Mouse (Mus musculus) mesoderm, embryonic 11.5 days (tissue): Measurements from ENCODE around the gene Hnf4a.

Experiments used
- DNase-seq: peaks from one replicate; pipeline ENCODE4 v3.0.0-alpha.2; 2012; ENCODE audit warnings: low read depth, low spot score

Hnf4a gene

GRCm38 (mm10) chr2:163548822-163549221 is 42.2 kb downstream of the Hnf4a start:
- DNase-seq: no peak

- DNase-seq: peak; percentile 10
Observed at GRCm38 (mm10) chr2:163549786-163550185, 43.2 kb downstream of the Hnf4a start.

DNA sequence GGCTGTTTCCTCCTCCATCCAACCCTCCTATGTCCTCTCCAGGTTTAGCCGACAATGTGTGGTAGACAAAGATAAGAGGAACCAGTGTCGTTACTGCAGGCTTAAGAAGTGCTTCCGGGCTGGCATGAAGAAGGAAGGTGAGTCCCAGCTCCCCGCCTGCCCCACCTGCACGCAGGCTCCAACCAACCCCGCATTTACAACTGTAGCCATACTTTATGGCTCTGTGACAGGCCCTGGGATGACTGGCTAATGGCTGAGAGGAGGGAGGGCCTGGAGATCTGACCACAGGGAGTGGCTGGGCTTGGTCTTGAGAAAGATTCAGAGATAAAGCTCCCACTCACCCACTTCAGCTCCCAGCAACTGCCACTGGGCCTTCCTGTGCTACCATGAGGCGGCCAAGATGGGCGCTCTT is 45.9 kb downstream of the Hnf4a start:
- no peak for DNase-seq

GRCm38 (mm10) chr2:163554425-163554982 is 47.9 kb downstream of the Hnf4a start:
- DNase-seq: no peak

DNA sequence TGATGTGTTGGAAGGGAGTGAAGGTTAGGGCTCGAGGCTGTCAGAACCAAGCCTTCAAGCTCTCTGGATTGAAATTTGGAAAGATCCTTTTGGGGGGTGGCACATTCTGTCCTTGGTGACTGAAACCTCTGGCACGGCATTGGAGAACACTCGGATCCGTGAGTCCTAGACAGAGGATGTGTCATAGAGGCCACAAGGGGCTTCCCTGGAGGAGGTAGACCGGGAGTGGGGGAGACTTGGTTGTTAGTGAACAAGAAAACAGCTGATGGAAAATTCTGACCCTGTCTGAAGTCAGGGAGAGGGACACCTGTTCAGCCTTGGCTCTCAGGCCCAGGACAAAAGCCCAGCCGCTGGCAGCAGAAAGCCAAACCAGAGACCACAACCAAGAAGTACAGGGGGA is 48.4 kb downstream of the Hnf4a start:
- DNase-seq: no peak

DNA sequence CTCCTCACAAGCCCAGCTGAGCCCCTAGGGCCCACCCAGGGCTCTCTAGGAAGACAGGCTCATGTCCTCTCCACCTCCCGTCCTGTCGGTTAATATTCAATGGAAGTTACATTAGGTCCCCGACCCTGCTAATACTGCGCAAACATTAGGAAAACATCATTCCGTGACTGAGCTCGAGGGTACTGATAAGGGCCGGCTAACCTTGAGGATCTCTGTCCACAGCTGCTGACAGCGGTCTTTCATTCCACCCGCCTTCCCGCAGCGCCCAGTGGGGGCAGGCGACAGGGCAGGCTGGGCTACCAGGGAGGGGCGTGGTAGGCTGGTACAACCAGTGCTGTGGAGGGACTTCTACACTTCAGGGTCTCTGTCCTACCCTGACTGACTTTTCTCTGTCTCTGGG is 48.8 kb downstream of the Hnf4a start:
- no peak for DNase-seq

GRCm38 (mm10) chr2:163558548-163558947 is 51.9 kb downstream of the Hnf4a start:
- no peak for DNase-seq

GRCm38 (mm10) chr2:163559236-163559635 is 52.6 kb downstream of the Hnf4a start:
- DNase-seq: no peak

DNA sequence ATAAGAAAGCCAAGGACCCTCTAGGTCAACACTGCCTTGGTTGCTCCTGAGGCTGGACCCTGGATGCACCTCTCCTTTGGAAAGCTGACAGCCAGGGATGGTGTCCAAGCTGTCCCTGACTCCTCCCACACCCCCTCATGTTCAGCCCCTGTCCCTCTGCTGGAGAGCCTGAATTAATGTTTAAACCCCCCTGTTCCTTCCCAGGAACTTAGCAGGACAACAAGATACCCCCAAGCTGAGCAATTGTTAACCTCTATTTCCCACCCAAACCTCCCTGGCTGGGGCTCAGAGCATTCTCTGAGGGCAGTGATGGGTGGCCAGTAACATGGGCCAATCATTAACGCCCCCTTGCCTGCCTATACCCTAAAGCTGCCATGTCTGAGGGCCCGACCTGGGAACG is 53.6 kb downstream of the Hnf4a start:
- DNase-seq: no peak

- no peak for DNase-seq
Observed at GRCm38 (mm10) chr2:163561258-163561948, 54.8 kb downstream of the Hnf4a start.

GRCm38 (mm10) chr2:163564646-163565045 is 58.0 kb downstream of the Hnf4a start:
- DNase-seq: peak; percentile 63

- DNase-seq: no peak
Observed at GRCm38 (mm10) chr2:163574321-163574720, 67.7 kb downstream of the Hnf4a start.

- no peak for DNase-seq
Observed at GRCm38 (mm10) chr2:163575248-163575647, 68.6 kb downstream of the Hnf4a start.

DNA sequence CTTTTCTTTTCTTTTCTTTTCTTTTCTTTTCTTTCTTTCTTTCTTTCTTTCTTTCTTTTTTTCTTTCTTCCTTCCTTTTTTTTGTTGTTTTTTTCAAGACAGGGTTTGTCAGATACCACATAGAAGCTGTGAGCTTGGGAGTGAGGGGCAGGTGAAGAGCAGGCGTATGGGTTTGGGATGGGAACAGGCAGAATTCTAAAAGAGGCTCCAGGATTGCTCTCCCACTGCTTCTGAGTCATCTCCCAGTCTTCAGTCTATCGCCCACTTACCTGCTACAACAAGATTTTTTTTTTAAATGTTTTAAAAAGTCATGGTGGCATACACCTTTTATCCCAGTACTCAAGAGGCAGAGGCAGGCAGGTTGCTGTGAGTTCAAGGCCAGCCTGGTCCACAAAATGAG is 71.4 kb downstream of the Hnf4a start:
- no peak for DNase-seq

DNA sequence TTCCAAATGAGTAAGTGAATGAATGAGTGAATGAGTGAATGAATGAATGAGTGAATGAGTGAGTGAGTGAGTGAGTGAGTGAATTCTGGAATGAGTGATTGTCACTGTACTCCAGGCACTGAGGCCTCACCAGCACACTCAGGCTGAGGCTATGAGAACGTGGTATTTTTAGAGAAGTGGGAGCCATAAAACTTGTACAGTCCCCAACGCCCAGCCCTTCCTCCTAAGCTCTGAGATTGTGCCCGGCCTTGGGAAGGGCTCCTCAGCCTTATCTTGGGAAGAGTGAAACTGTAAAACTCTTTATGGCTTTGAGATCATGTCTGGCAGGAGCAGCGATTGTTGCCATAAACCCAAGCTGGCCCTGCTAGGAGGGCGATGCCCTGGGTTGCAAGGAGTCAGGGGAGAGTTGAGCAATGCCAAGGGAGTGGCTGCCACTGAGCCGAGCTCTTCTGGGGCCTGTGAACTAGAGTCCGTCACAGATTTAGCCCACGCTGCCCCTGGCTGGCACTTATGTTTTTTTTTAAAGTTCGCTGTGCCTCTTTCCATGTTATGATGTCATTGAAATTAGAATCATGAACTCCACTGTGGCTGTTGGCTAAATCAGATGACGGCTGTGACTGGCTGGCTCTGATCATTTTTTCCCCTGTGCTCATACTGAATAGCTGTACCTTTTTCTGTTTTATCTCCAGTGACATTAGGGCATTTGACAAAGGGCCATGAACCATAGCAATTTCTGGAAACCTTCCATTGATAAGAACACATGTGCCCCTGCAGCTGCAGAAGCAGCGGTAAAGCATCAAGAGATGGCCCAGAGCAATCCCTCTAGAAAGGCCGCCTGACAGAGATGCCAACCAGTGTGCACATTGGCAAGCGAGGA is 73.7 kb downstream of the Hnf4a start:
- no peak for DNase-seq

DNA sequence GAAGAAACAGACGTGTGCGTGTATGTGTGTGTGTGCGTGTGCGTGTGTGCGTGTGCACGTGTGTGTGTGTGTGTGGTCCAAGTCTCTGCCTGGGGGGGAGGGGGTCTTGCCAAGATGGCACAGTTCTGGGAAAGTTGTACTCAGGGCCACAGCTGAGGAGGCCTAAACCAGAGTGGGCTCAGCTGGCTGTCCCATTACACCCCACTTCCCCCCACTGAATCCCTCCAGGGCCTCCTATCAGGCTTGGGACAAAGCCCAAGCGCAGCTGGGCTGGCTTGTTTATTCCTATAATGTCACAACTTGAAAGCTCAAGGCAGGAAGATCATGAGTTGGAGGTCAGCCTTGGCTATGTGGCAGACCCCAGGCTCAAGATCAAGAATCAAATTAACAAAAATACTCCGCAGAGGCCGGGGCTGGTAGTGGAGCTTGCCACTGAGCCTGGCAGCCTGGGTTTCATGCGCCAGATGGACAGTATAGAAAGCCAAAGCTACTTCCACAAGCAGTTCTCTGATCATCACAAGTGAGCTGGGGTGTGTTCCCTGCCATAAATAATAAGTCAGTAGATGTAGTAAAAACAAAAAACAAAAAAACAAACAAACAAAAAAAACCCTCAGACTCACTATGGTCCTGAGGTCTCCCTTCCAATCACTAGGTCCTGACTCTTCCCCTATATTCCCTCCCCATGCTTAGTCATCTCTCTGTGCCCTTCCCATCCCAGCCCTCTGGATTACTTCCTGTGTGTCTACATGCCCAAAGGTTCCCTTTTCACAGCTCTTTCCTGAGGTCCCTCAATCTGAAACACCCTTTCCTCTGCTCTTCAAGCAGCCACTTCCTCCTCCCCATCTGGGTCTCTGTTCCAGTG is 76.8 kb downstream of the Hnf4a start:
- DNase-seq: no peak

- DNase-seq: no peak
Observed at GRCm38 (mm10) chr2:163584088-163584426, 77.4 kb downstream of the Hnf4a start.

GRCm38 (mm10) chr2:163586384-163587261 is 80.0 kb downstream of the Hnf4a start:
- peak; percentile 65 for DNase-seq

DNA sequence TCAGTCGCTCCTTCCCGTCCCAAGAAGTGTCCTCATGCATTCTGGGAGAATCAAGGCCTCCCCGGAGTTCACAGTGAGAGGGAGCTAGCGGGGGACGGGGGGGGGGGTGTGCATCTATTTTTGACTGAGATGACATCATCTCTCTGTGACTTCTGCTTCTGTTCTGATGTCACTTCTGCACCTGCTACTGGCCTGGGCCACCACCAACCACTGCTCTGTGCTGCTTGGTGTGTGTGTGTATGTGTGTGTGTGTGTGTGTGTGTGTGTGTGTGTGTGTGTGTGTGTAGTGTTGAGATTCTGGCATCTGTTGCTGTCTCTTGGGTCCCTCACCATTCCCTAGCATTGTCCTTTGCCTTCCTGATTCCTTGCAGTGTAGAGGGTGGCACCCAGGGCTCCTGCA is 80.9 kb downstream of the Hnf4a start:
- DNase-seq: no peak

- no peak for DNase-seq
Observed at GRCm38 (mm10) chr2:163590211-163590610, 83.6 kb downstream of the Hnf4a start.

- DNase-seq: no peak
Observed at GRCm38 (mm10) chr2:163590996-163591395, 84.4 kb downstream of the Hnf4a start.
